Mouse (Mus musculus) embryonic facial prominence, embryonic 13.5 days (tissue): ENCODE results near the gene Gria2. TPM values are rescaled to one million over a fixed set of nuclear protein-coding genes. Genes with fewer than 3 reads are reported as not detected.

Source experiments
- ATAC-seq: fragments of 200-750 bp; cut with Nextera tagmentation; 2 replicates; pipeline ENCODE4 v1.8.0; 2017; ENCODE audit warnings: low read depth; ENCODE audit not compliant: insufficient number of reproducible peaks, insufficient read depth, low FRiP score, low TSS enrichment
- H3K27ac ChIP-seq: fragments of 300-500 bp; sonication (generic); 2 replicates; pipeline ENCODE4 v1.5.1; 2015; ENCODE audit warnings: moderate library complexity, mild to moderate bottlenecking, inconsistent platforms
- H3K27me3 ChIP-seq: fragments of 300-500 bp; sonication (generic); 2 replicates; pipeline ENCODE4 v1.6.1; 2015; ENCODE audit warnings: mild to moderate bottlenecking, inconsistent platforms
- H3K36me3 ChIP-seq: fragments of 300-500 bp; sonication (generic); 2 replicates; pipeline ENCODE4 v1.6.1; 2015; ENCODE audit warnings: mild to moderate bottlenecking, inconsistent platforms
- H3K4me1 ChIP-seq: fragments of 300-500 bp; sonication (generic); 2 replicates; pipeline ENCODE4 v1.6.1; 2015; ENCODE audit warnings: inconsistent platforms
- H3K4me2 ChIP-seq: fragments of 300-500 bp; sonication (generic); 2 replicates; pipeline ENCODE4 v1.6.1; 2015; ENCODE audit warnings: moderate library complexity, mild to moderate bottlenecking, inconsistent platforms
- H3K4me3 ChIP-seq: fragments of 300-500 bp; sonication (generic); 2 replicates; pipeline ENCODE4 v1.5.1; 2015; ENCODE audit warnings: mild to moderate bottlenecking, inconsistent platforms
- H3K9ac ChIP-seq: fragments of 300-500 bp; sonication (generic); 2 replicates; pipeline ENCODE4 v1.6.1; 2015; ENCODE audit warnings: mild to moderate bottlenecking, inconsistent platforms
- H3K9me3 ChIP-seq: fragments of 300-500 bp; sonication (generic); 2 replicates; pipeline ENCODE4 v1.6.1; 2016; ENCODE audit warnings: inconsistent platforms
- WGBS: fragments of 180-500 bp; shearing (Covaris S2); methylation state at CpG from one replicate; pipeline ENCODE4 v1.1.7; 2015; ENCODE audit warnings: mixed read lengths; 5-methylcytosine and 5-hydroxymethylcytosine counted together
- polyA plus RNA-seq: library from polyadenylated mRNA; unstranded; fragments of >200 nt; fragmentation: Nextera tagmentation; extraction: Ambion mirVana; gene quantifications from 2 replicates; pipeline ENCODE4 v1.2.1, GENCODE M21; 2015

The Gria2 gene
- polyA plus RNA-seq: 3.7 and 3.8 TPM in 2 replicates

GRCm38 (mm10) chr3:80802596-80803081, at the start of gene Gria2:
TSS of gene Gria2 (minus strand) at chr3:80802835.
- H3K4me2 ChIP-seq: peak within 1 kb of the TSS; percentile 88
- H3K9ac ChIP-seq: peak within 1 kb of the TSS; percentile 27; the same call in 1 of the 2 replicates
- peak; percentile 85; the same call in 1 of the 2 replicates for ATAC-seq
- under 1% methylated on average over 35 of the region's 35 CpGs for WGBS
- no peaks in the 10 kb centered on the region for H3K36me3 ChIP-seq
- H3K4me3 ChIP-seq: peak within 1 kb of the TSS; percentile 47
- peaks cover 35% of the 10 kb centered on the region for H3K27me3 ChIP-seq
- H3K9me3 ChIP-seq: no peaks in the 10 kb centered on the region
- peaks cover 17% of the 10 kb centered on the region for H3K4me1 ChIP-seq
- H3K27ac ChIP-seq: no peak within 1 kb of the TSS

GRCm38 (mm10) chr3:80850947-80851346, 48.3 kb upstream of the Gria2 start:
- Histone ChIP-seq H3K27ac (no peak overlapping the region), H3K4me2 (no peak overlapping the region), H3K36me3 (no peaks in the 10 kb centered on the region), H3K4me3 (no peak overlapping the region), H3K4me1 (no peaks in the 10 kb centered on the region), H3K9me3 (no peaks in the 10 kb centered on the region), H3K9ac (no peak overlapping the region), H3K27me3 (no peaks in the 10 kb centered on the region)
- 89% methylated on average over 10 of the region's 10 CpGs for WGBS
- ATAC-seq: no peak

GRCm38 (mm10) chr3:80845634-80846033, 43.0 kb upstream of the Gria2 start:
- Histone ChIP-seq H3K27me3 (no peaks in the 10 kb centered on the region), H3K27ac (no peak overlapping the region), H3K9me3 (no peaks in the 10 kb centered on the region), H3K4me3 (no peak overlapping the region), H3K9ac (no peak overlapping the region), H3K36me3 (no peaks in the 10 kb centered on the region), H3K4me2 (no peak overlapping the region), H3K4me1 (no peaks in the 10 kb centered on the region)
- no peak for ATAC-seq
- 92% methylated on average over 2 of the region's 2 CpGs for WGBS

- no peak for ATAC-seq
- H3K27ac ChIP-seq: no peak overlapping the region
- WGBS: 76% methylated on average over 5 of the region's 5 CpGs
Observed at GRCm38 (mm10) chr3:80839845-80840244, 37.2 kb upstream of the Gria2 start.

GRCm38 (mm10) chr3:80837583-80837982, 34.9 kb upstream of the Gria2 start:
- no peak overlapping the region for H3K4me2 ChIP-seq
- H3K9ac ChIP-seq: no peak overlapping the region
- H3K9me3 ChIP-seq: no peaks in the 10 kb centered on the region
- ATAC-seq: no peak
- WGBS: 16% methylated on average over 3 of the region's 3 CpGs
- no peak overlapping the region for H3K27ac ChIP-seq
- H3K4me1 ChIP-seq: no peaks in the 10 kb centered on the region
- H3K4me3 ChIP-seq: no peak overlapping the region
- no peaks in the 10 kb centered on the region for H3K27me3 ChIP-seq
- H3K36me3 ChIP-seq: no peaks in the 10 kb centered on the region

More at GRCm38 (mm10) chr3:80839845-80840244, 37.2 kb upstream of the Gria2 start:
- Histone ChIP-seq H3K36me3 (no peaks in the 10 kb centered on the region), H3K4me3 (no peak overlapping the region), H3K9ac (no peak overlapping the region), H3K4me2 (no peak overlapping the region), H3K4me1 (no peaks in the 10 kb centered on the region), H3K27me3 (no peaks in the 10 kb centered on the region), H3K9me3 (no peaks in the 10 kb centered on the region)

GRCm38 (mm10) chr3:80823975-80824374, 21.3 kb upstream of the Gria2 start:
- WGBS: 89% methylated on average over 1 of the region's 1 CpGs
- no peak for ATAC-seq
- no peaks in the 10 kb centered on the region for H3K4me1 ChIP-seq

GRCm38 (mm10) chr3:80818619-80819018, 16.0 kb upstream of the Gria2 start:
- WGBS: 90% methylated on average over 1 of the region's 1 CpGs
- H3K4me3 ChIP-seq: no peak overlapping the region
- no peaks in the 10 kb centered on the region for H3K9me3 ChIP-seq
- no peaks in the 10 kb centered on the region for H3K36me3 ChIP-seq
- no peak overlapping the region for H3K4me2 ChIP-seq
- no peak for ATAC-seq
- H3K9ac ChIP-seq: no peak overlapping the region
- H3K4me1 ChIP-seq: no peaks in the 10 kb centered on the region
- H3K27me3 ChIP-seq: no peaks in the 10 kb centered on the region
- no peak overlapping the region for H3K27ac ChIP-seq

More at GRCm38 (mm10) chr3:80823975-80824374, 21.3 kb upstream of the Gria2 start:
- no peak overlapping the region for H3K4me3 ChIP-seq
- H3K27ac ChIP-seq: no peak overlapping the region
- H3K4me2 ChIP-seq: no peak overlapping the region
- H3K9ac ChIP-seq: no peak overlapping the region
- H3K27me3 ChIP-seq: no peaks in the 10 kb centered on the region
- H3K36me3 ChIP-seq: no peaks in the 10 kb centered on the region
- no peaks in the 10 kb centered on the region for H3K9me3 ChIP-seq

GRCm38 (mm10) chr3:80813734-80814133, 11.1 kb upstream of the Gria2 start:
- ATAC-seq: no peak
- H3K27ac ChIP-seq: no peak overlapping the region
- no peak overlapping the region for H3K4me3 ChIP-seq
- no peaks in the 10 kb centered on the region for H3K4me1 ChIP-seq
- H3K9ac ChIP-seq: no peak overlapping the region
- no peaks in the 10 kb centered on the region for H3K27me3 ChIP-seq
- no peak overlapping the region for H3K4me2 ChIP-seq
- no peaks in the 10 kb centered on the region for H3K36me3 ChIP-seq
- no peaks in the 10 kb centered on the region for H3K9me3 ChIP-seq

- Histone ChIP-seq H3K27me3 (no peaks in the 10 kb centered on the region), H3K27ac (no peak overlapping the region), H3K9ac (no peak overlapping the region), H3K4me3 (no peak overlapping the region), H3K36me3 (no peaks in the 10 kb centered on the region), H3K4me2 (no peak overlapping the region), H3K4me1 (no peaks in the 10 kb centered on the region), H3K9me3 (no peaks in the 10 kb centered on the region)
- WGBS: 82% methylated on average over 3 of the region's 3 CpGs
- no peak for ATAC-seq
Observed at GRCm38 (mm10) chr3:80812237-80812636, 9.6 kb upstream of the Gria2 start.

GRCm38 (mm10) chr3:80805327-80805726, 2.7 kb upstream of the Gria2 start:
- Histone ChIP-seq H3K27ac (no peak overlapping the region), H3K9ac (no peak overlapping the region)
- no peak for ATAC-seq

GRCm38 (mm10) chr3:80803811-80804210, 1.2 kb upstream of the Gria2 start:
- no peak overlapping the region for H3K4me3 ChIP-seq
- H3K4me2 ChIP-seq: no peak overlapping the region
- peaks cover 17% of the 10 kb centered on the region for H3K4me1 ChIP-seq
- no peak for ATAC-seq
- H3K9ac ChIP-seq: no peak overlapping the region
- H3K27ac ChIP-seq: no peak overlapping the region
- no peaks in the 10 kb centered on the region for H3K9me3 ChIP-seq
- H3K36me3 ChIP-seq: no peaks in the 10 kb centered on the region
- H3K27me3 ChIP-seq: peaks cover 35% of the 10 kb centered on the region
- WGBS: 51% methylated on average over 1 of the region's 1 CpGs

More at GRCm38 (mm10) chr3:80805327-80805726, 2.7 kb upstream of the Gria2 start:
- Histone ChIP-seq H3K4me1 (peaks cover 14% of the 10 kb centered on the region), H3K36me3 (no peaks in the 10 kb centered on the region), H3K9me3 (no peaks in the 10 kb centered on the region), H3K4me2 (no peak overlapping the region), H3K27me3 (peaks cover 24% of the 10 kb centered on the region), H3K4me3 (no peak overlapping the region)
- WGBS: 14% methylated on average over 1 of the region's 1 CpGs

- Histone ChIP-seq H3K36me3 (no peaks in the 10 kb centered on the region), H3K4me2 (peak overlapping the region; percentile 88), H3K9ac (no peak overlapping the region), H3K27me3 (peaks cover 35% of the 10 kb centered on the region), H3K4me1 (peaks cover 17% of the 10 kb centered on the region), H3K27ac (no peak overlapping the region), H3K4me3 (0 out of 2 replicates have a peak overlapping the region, but pooled peaks have one; percentile 47), H3K9me3 (no peaks in the 10 kb centered on the region)
- 58% methylated on average over 8 of the region's 8 CpGs for WGBS
- ATAC-seq: no peak
Observed at GRCm38 (mm10) chr3:80803211-80803610, 576 bp upstream of the Gria2 start.
